Mouse (Mus musculus) lung, embryonic 15.5 days (tissue): ENCODE results near the gene Epha1. TPM values are rescaled to one million over a fixed set of nuclear protein-coding genes. Genes with fewer than 3 reads are reported as not detected.

Source experiments
- polyA plus RNA-seq: library from polyadenylated mRNA; unstranded; fragments of >200 nt; fragmentation: Nextera tagmentation; extraction: Ambion mirVana; gene quantifications from 2 replicates; pipeline ENCODE4 v1.2.1, GENCODE M21; 2015

Epha1 gene
- polyA plus RNA-seq, 1 experiment from 2014 or later = 16.9 TPM

Other genes with a start within 250 kb of the Epha1 start
- not detected in 2 replicates for gene Tas2r139, start 232.3 kb downstream of the Epha1 start, polyA plus RNA-seq
- gene Tas2r144, start 157.9 kb downstream of the Epha1 start, polyA plus RNA-seq = not detected in 2 replicates
- 43.6 and 46.2 TPM in 2 replicates for gene Gstk1, start 127.3 kb downstream of the Epha1 start, polyA plus RNA-seq
- 3.6 and 4.1 TPM in 2 replicates for gene Tmem139, start 111.3 kb downstream of the Epha1 start, polyA plus RNA-seq
- gene Casp2, start 108.3 kb downstream of the Epha1 start, polyA plus RNA-seq = 73.4 and 73.5 TPM in 2 replicates
- gene Clcn1, start 86.6 kb downstream of the Epha1 start, polyA plus RNA-seq = 0.14 and 0.24 TPM in 2 replicates
- 0.06 and 0.14 TPM in 2 replicates for gene Fam131b, start 48.6 kb downstream of the Epha1 start, polyA plus RNA-seq
- 161 and 167 TPM in 2 replicates for gene Zyx, start 23.6 kb downstream of the Epha1 start, polyA plus RNA-seq
- not detected in 2 replicates for gene Tas2r143, start 27.0 kb upstream of the Epha1 start, polyA plus RNA-seq
- not detected in 2 replicates for gene Tas2r135, start 32.2 kb upstream of the Epha1 start, polyA plus RNA-seq
- not detected in 2 replicates for gene Tas2r126, start 61.3 kb upstream of the Epha1 start, polyA plus RNA-seq
- gene Olfr458, start 91.9 kb upstream of the Epha1 start, polyA plus RNA-seq = not detected in 2 replicates
- not detected in 2 replicates for gene Olfr457, start 103.1 kb upstream of the Epha1 start, polyA plus RNA-seq
- gene Olfr456, start 113.9 kb upstream of the Epha1 start, polyA plus RNA-seq = 0.15 TPM in 1 of 2 replicates, not detected in the other
- gene Olfr455, start 174.3 kb upstream of the Epha1 start, polyA plus RNA-seq = not detected in 2 replicates
- not detected in 2 replicates for gene Tcaf3, start 224.4 kb upstream of the Epha1 start, polyA plus RNA-seq